Mouse (Mus musculus): Measurements from ENCODE around the gene Csnka2ip. TPM values are rescaled to one million over a fixed set of nuclear protein-coding genes. Genes with fewer than 3 reads are reported as not detected.
A peak's percentile ranks its signal among the peaks of the same experiment; 100 is the strongest.

Gene Csnka2ip
- polyA plus RNA-seq, 1 experiment from 2014 or later: not detected

- H3K9ac ChIP-seq (ENCODE audit: low read depth, low read length): no peak overlapping the region
- no peaks in the 10 kb centered on the region for H3K9me3 ChIP-seq (ENCODE audit: control insufficient read depth, low read length)
- WGBS: 85% methylated on average over 8 of the region's 8 CpGs
- H3K36me3 ChIP-seq (ENCODE audit: control insufficient read depth, insufficient read depth, low read length): no peaks in the 10 kb centered on the region
- no peak for ATAC-seq
- no peak overlapping the region for H3K4me2 ChIP-seq (ENCODE audit: low read length)
- H3K4me1 ChIP-seq (ENCODE audit: control insufficient read depth, insufficient read depth, low read depth, low read length): no peaks in the 10 kb centered on the region
- H3K27ac ChIP-seq (ENCODE audit: low read depth, low read length): no peak overlapping the region
- no peaks in the 10 kb centered on the region for H3K27me3 ChIP-seq (replicated peaks; ENCODE audit: control insufficient read depth, insufficient read depth, low read length)
- no peak overlapping the region for H3K4me3 ChIP-seq (ENCODE audit: low read length)
Observed at GRCm38 (mm10) chr16:64585599-64586261, 16.5 kb downstream of the Csnka2ip start.

- H3K9ac ChIP-seq (ENCODE audit: low read depth, low read length): no peak overlapping the region
- 82% methylated on average over 4 of the region's 4 CpGs for WGBS
Observed at GRCm38 (mm10) chr16:64584591-64584990, 17.6 kb downstream of the Csnka2ip start.

GRCm38 (mm10) chr16:64583406-64583805 lies 18.8 kb downstream of the Csnka2ip start:
- no peaks in the 10 kb centered on the region for H3K4me1 ChIP-seq (ENCODE audit: control insufficient read depth, insufficient read depth, low read depth, low read length)
- no peaks in the 10 kb centered on the region for H3K9me3 ChIP-seq (ENCODE audit: control insufficient read depth, low read length)
- H3K4me3 ChIP-seq (ENCODE audit: low read length): no peak overlapping the region
- H3K4me2 ChIP-seq (ENCODE audit: low read length): no peak overlapping the region
- ATAC-seq: no peak
- no peak overlapping the region for H3K9ac ChIP-seq (ENCODE audit: low read depth, low read length)
- no peaks in the 10 kb centered on the region for H3K36me3 ChIP-seq (ENCODE audit: control insufficient read depth, insufficient read depth, low read length)
- H3K27me3 ChIP-seq (replicated peaks; ENCODE audit: control insufficient read depth, insufficient read depth, low read length): no peaks in the 10 kb centered on the region
- H3K27ac ChIP-seq (ENCODE audit: low read depth, low read length): no peak overlapping the region
- 33% methylated on average over 3 of the region's 3 CpGs for whole genome bisulfite sequencing

More at GRCm38 (mm10) chr16:64584591-64584990, 17.6 kb downstream of the Csnka2ip start:
- Histone ChIP-seq H3K4me2 (ENCODE audit: low read length) (no peak overlapping the region), H3K4me3 (ENCODE audit: low read length) (no peak overlapping the region), H3K27ac (ENCODE audit: low read depth, low read length) (no peak overlapping the region), H3K4me1 (ENCODE audit: control insufficient read depth, insufficient read depth, low read depth, low read length) (no peaks in the 10 kb centered on the region), H3K9me3 (ENCODE audit: control insufficient read depth, low read length) (no peaks in the 10 kb centered on the region), H3K36me3 (ENCODE audit: control insufficient read depth, insufficient read depth, low read length) (no peaks in the 10 kb centered on the region), H3K27me3 (replicated peaks; ENCODE audit: control insufficient read depth, insufficient read depth, low read length) (no peaks in the 10 kb centered on the region)
- ATAC-seq: no peak

GRCm38 (mm10) chr16:64569496-64569895 lies 32.7 kb downstream of the Csnka2ip start:
- Histone ChIP-seq H3K4me3 (ENCODE audit: low read length) (no peak overlapping the region), H3K27ac (ENCODE audit: low read depth, low read length) (no peak overlapping the region), H3K4me1 (ENCODE audit: control insufficient read depth, insufficient read depth, low read depth, low read length) (no peaks in the 10 kb centered on the region), H3K4me2 (ENCODE audit: low read length) (no peak overlapping the region), H3K9me3 (ENCODE audit: control insufficient read depth, low read length) (no peaks in the 10 kb centered on the region), H3K9ac (ENCODE audit: low read depth, low read length) (no peak overlapping the region), H3K36me3 (ENCODE audit: control insufficient read depth, insufficient read depth, low read length) (no peaks in the 10 kb centered on the region), H3K27me3 (replicated peaks; ENCODE audit: control insufficient read depth, insufficient read depth, low read length) (no peaks in the 10 kb centered on the region)
- no peak for ATAC-seq
- WGBS: 91% methylated on average over 8 of the region's 8 CpGs

- H3K9ac ChIP-seq (ENCODE audit: low read depth, low read length): no peak overlapping the region
- H3K36me3 ChIP-seq (ENCODE audit: control insufficient read depth, insufficient read depth, low read length): no peaks in the 10 kb centered on the region
- no peak overlapping the region for H3K4me3 ChIP-seq (ENCODE audit: low read length)
- no peak for ATAC-seq
- H3K27ac ChIP-seq (ENCODE audit: low read depth, low read length): no peak overlapping the region
- no peaks in the 10 kb centered on the region for H3K27me3 ChIP-seq (replicated peaks; ENCODE audit: control insufficient read depth, insufficient read depth, low read length)
- WGBS: 74% methylated on average over 1 of the region's 1 CpGs
- no peaks in the 10 kb centered on the region for H3K4me1 ChIP-seq (ENCODE audit: control insufficient read depth, insufficient read depth, low read depth, low read length)
- H3K9me3 ChIP-seq (ENCODE audit: control insufficient read depth, low read length): no peaks in the 10 kb centered on the region
- no peak overlapping the region for H3K4me2 ChIP-seq (ENCODE audit: low read length)
Observed at GRCm38 (mm10) chr16:64563081-64563480, 39.1 kb downstream of the Csnka2ip start.

- H3K4me2 ChIP-seq (ENCODE audit: low read length): no peak overlapping the region
- H3K9ac ChIP-seq (ENCODE audit: low read depth, low read length): no peak overlapping the region
- ATAC-seq: no peak
- WGBS: 30% methylated on average over 2 of the region's 2 CpGs
- no peaks in the 10 kb centered on the region for H3K27me3 ChIP-seq (replicated peaks; ENCODE audit: control insufficient read depth, insufficient read depth, low read length)
- H3K9me3 ChIP-seq (ENCODE audit: control insufficient read depth, low read length): no peaks in the 10 kb centered on the region
- H3K36me3 ChIP-seq (ENCODE audit: control insufficient read depth, insufficient read depth, low read length): no peaks in the 10 kb centered on the region
- no peaks in the 10 kb centered on the region for H3K4me1 ChIP-seq (ENCODE audit: control insufficient read depth, insufficient read depth, low read depth, low read length)
- no peak overlapping the region for H3K27ac ChIP-seq (ENCODE audit: low read depth, low read length)
- no peak overlapping the region for H3K4me3 ChIP-seq (ENCODE audit: low read length)
Observed at GRCm38 (mm10) chr16:64558518-64558917, 43.7 kb downstream of the Csnka2ip start.

GRCm38 (mm10) chr16:64526883-64527282 lies 75.3 kb downstream of the Csnka2ip start:
- no peak for ATAC-seq
- H3K4me3 ChIP-seq (ENCODE audit: low read length): no peak overlapping the region
- no peaks in the 10 kb centered on the region for H3K9me3 ChIP-seq (ENCODE audit: control insufficient read depth, low read length)
- H3K27me3 ChIP-seq (replicated peaks; ENCODE audit: control insufficient read depth, insufficient read depth, low read length): no peaks in the 10 kb centered on the region
- no peak overlapping the region for H3K4me2 ChIP-seq (ENCODE audit: low read length)
- no peaks in the 10 kb centered on the region for H3K36me3 ChIP-seq (ENCODE audit: control insufficient read depth, insufficient read depth, low read length)
- H3K9ac ChIP-seq (ENCODE audit: low read depth, low read length): no peak overlapping the region
- H3K27ac ChIP-seq (ENCODE audit: low read depth, low read length): no peak overlapping the region
- no peaks in the 10 kb centered on the region for H3K4me1 ChIP-seq (ENCODE audit: control insufficient read depth, insufficient read depth, low read depth, low read length)
- WGBS: 87% methylated on average over 2 of the region's 2 CpGs

- Histone ChIP-seq H3K36me3 (ENCODE audit: control insufficient read depth, insufficient read depth, low read length) (no peaks in the 10 kb centered on the region), H3K4me1 (ENCODE audit: control insufficient read depth, insufficient read depth, low read depth, low read length) (no peaks in the 10 kb centered on the region), H3K4me3 (ENCODE audit: low read length) (no peak overlapping the region), H3K27me3 (replicated peaks; ENCODE audit: control insufficient read depth, insufficient read depth, low read length) (no peaks in the 10 kb centered on the region), H3K4me2 (ENCODE audit: low read length) (no peak overlapping the region), H3K27ac (ENCODE audit: low read depth, low read length) (no peak overlapping the region), H3K9ac (ENCODE audit: low read depth, low read length) (no peak overlapping the region), H3K9me3 (ENCODE audit: control insufficient read depth, low read length) (no peaks in the 10 kb centered on the region)
- WGBS: 26% methylated on average over 5 of the region's 5 CpGs
- peak; percentile 88 for ATAC-seq
Observed at GRCm38 (mm10) chr16:64524051-64524645, 78.1 kb downstream of the Csnka2ip start.

- no peak overlapping the region for H3K27ac ChIP-seq (ENCODE audit: low read depth, low read length)
- no peaks in the 10 kb centered on the region for H3K4me1 ChIP-seq (ENCODE audit: control insufficient read depth, insufficient read depth, low read depth, low read length)
- no peaks in the 10 kb centered on the region for H3K9me3 ChIP-seq (ENCODE audit: control insufficient read depth, low read length)
- 81% methylated on average over 2 of the region's 2 CpGs for WGBS
- H3K36me3 ChIP-seq (ENCODE audit: control insufficient read depth, insufficient read depth, low read length): no peaks in the 10 kb centered on the region
- H3K27me3 ChIP-seq (replicated peaks; ENCODE audit: control insufficient read depth, insufficient read depth, low read length): no peaks in the 10 kb centered on the region
- no peak overlapping the region for H3K4me2 ChIP-seq (ENCODE audit: low read length)
- H3K9ac ChIP-seq (ENCODE audit: low read depth, low read length): no peak overlapping the region
- no peak for ATAC-seq
- no peak overlapping the region for H3K4me3 ChIP-seq (ENCODE audit: low read length)
Observed at GRCm38 (mm10) chr16:64513423-64513822, 88.8 kb downstream of the Csnka2ip start.
